Mouse (Mus musculus): ENCODE measurements at regions not wholly inside any gene's neighbourhood (a gene's known extent, or its start where the extent isn't known, plus 50 kb on each side); places are given as distances from the start of the nearest gene placed in this dataset.

GRCm38 (mm10) chr8:34745706-34746105 is 634.2 kb upstream of the Gm10131 start:
- TF ChIP-seq POLR2A (IDR thresholded peaks at IDR 0.05; ENCODE audit: low read depth, low read length): no peak
- no peak for TF ChIP-seq CTCF (conservative IDR thresholded peaks at IDR 0.05; ENCODE audit: insufficient read depth, insufficient read length, low read depth, low read length)
